Mouse (Mus musculus): Measurements from ENCODE around the gene Sntg2. TPM values are rescaled to one million over a fixed set of nuclear protein-coding genes. Genes with fewer than 3 reads are reported as not detected.

Sntg2 gene
- polyA plus RNA-seq, 1 experiment from 2014 or later = 2.0 TPM

- H3K9ac ChIP-seq = no peak overlapping the region
- ATAC-seq (ENCODE audit: insufficient number of reproducible peaks, insufficient read depth, low FRiP score, low TSS enrichment) = no peak
- WGBS = 81% methylated on average over 3 of the region's 3 CpGs
- H3K9me3 ChIP-seq = no peaks in the 10 kb centered on the region
- H3K4me3 ChIP-seq = no peak overlapping the region
- H3K4me1 ChIP-seq = no peaks in the 10 kb centered on the region
- H3K27me3 ChIP-seq = no peaks in the 10 kb centered on the region
- H3K27ac ChIP-seq = no peak overlapping the region
- H3K4me2 ChIP-seq (replicated peaks) = no peak overlapping the region
- H3K36me3 ChIP-seq = no peaks in the 10 kb centered on the region
These were observed 132.3 kb downstream of the Sntg2 start for GRCm38 (mm10) chr12:30240891-30241290.

- Histone ChIP-seq H3K4me2 (replicated peaks) (no peak overlapping the region), H3K9ac (no peak overlapping the region), H3K36me3 (no peaks in the 10 kb centered on the region), H3K27ac (no peak overlapping the region), H3K27me3 (no peaks in the 10 kb centered on the region), H3K9me3 (no peaks in the 10 kb centered on the region), H3K4me1 (no peaks in the 10 kb centered on the region), H3K4me3 (no peak overlapping the region)
- WGBS = 50% methylated on average over 2 of the region's 2 CpGs
- ATAC-seq (ENCODE audit: insufficient number of reproducible peaks, insufficient read depth, low FRiP score, low TSS enrichment) = no peak
These were observed 138.2 kb downstream of the Sntg2 start for GRCm38 (mm10) chr12:30234940-30235339.

GRCm38 (mm10) chr12:30228004-30228403 is 145.2 kb downstream of the Sntg2 start:
- H3K27me3 ChIP-seq = no peaks in the 10 kb centered on the region
- H3K36me3 ChIP-seq = no peaks in the 10 kb centered on the region
- H3K27ac ChIP-seq = no peak overlapping the region
- H3K9ac ChIP-seq = no peak overlapping the region
- no peak for ATAC-seq (ENCODE audit: insufficient number of reproducible peaks, insufficient read depth, low FRiP score, low TSS enrichment)
- H3K9me3 ChIP-seq = no peaks in the 10 kb centered on the region
- no peaks in the 10 kb centered on the region for H3K4me1 ChIP-seq
- H3K4me3 ChIP-seq = no peak overlapping the region
- H3K4me2 ChIP-seq (replicated peaks) = no peak overlapping the region
- 96% methylated on average over 4 of the region's 4 CpGs for WGBS

- H3K27me3 ChIP-seq = no peaks in the 10 kb centered on the region
- no peak for ATAC-seq (ENCODE audit: insufficient number of reproducible peaks, insufficient read depth, low FRiP score, low TSS enrichment)
- no peak overlapping the region for H3K4me3 ChIP-seq
- H3K27ac ChIP-seq = no peak overlapping the region
- no peaks in the 10 kb centered on the region for H3K36me3 ChIP-seq
- H3K9ac ChIP-seq = no peak overlapping the region
- no peak overlapping the region for H3K4me2 ChIP-seq (replicated peaks)
- WGBS = 87% methylated on average over 5 of the region's 5 CpGs
- no peaks in the 10 kb centered on the region for H3K4me1 ChIP-seq
- no peaks in the 10 kb centered on the region for H3K9me3 ChIP-seq
These were observed 146.9 kb downstream of the Sntg2 start for GRCm38 (mm10) chr12:30226247-30226646.

GRCm38 (mm10) chr12:30216762-30217441 is 156.3 kb downstream of the Sntg2 start:
- Histone ChIP-seq H3K4me2 (replicated peaks) (no peak overlapping the region), H3K4me3 (no peak overlapping the region), H3K4me1 (no peaks in the 10 kb centered on the region), H3K9ac (no peak overlapping the region), H3K27me3 (no peaks in the 10 kb centered on the region; the same call in 1 of the 2 replicates), H3K27ac (no peak overlapping the region), H3K36me3 (no peaks in the 10 kb centered on the region), H3K9me3 (no peaks in the 10 kb centered on the region)
- ATAC-seq (ENCODE audit: insufficient number of reproducible peaks, insufficient read depth, low FRiP score, low TSS enrichment) = no peak
- 91% methylated on average over 6 of the region's 6 CpGs for WGBS

GRCm38 (mm10) chr12:30214761-30215160 is 158.4 kb downstream of the Sntg2 start:
- Histone ChIP-seq H3K27ac (no peak overlapping the region), H3K27me3 (no peaks in the 10 kb centered on the region; the same call in 1 of the 2 replicates), H3K9ac (no peak overlapping the region), H3K9me3 (no peaks in the 10 kb centered on the region), H3K4me3 (no peak overlapping the region), H3K4me1 (no peaks in the 10 kb centered on the region), H3K36me3 (no peaks in the 10 kb centered on the region), H3K4me2 (replicated peaks) (no peak overlapping the region)
- 70% methylated on average over 2 of the region's 2 CpGs for WGBS
- no peak for ATAC-seq (ENCODE audit: insufficient number of reproducible peaks, insufficient read depth, low FRiP score, low TSS enrichment)

- Histone ChIP-seq H3K4me1 (no peaks in the 10 kb centered on the region), H3K27ac (no peak overlapping the region), H3K36me3 (no peaks in the 10 kb centered on the region), H3K4me3 (no peak overlapping the region), H3K4me2 (replicated peaks) (no peak overlapping the region), H3K9ac (no peak overlapping the region), H3K9me3 (no peaks in the 10 kb centered on the region), H3K27me3 (no peaks in the 10 kb centered on the region)
- ATAC-seq (ENCODE audit: insufficient number of reproducible peaks, insufficient read depth, low FRiP score, low TSS enrichment) = no peak
- WGBS = 80% methylated on average over 2 of the region's 2 CpGs
These were observed 162.8 kb downstream of the Sntg2 start for GRCm38 (mm10) chr12:30210388-30210787.

GRCm38 (mm10) chr12:30208527-30208926 is 164.6 kb downstream of the Sntg2 start:
- Histone ChIP-seq H3K36me3 (no peaks in the 10 kb centered on the region), H3K9me3 (no peaks in the 10 kb centered on the region), H3K27me3 (no peaks in the 10 kb centered on the region), H3K9ac (no peak overlapping the region), H3K27ac (no peak overlapping the region), H3K4me2 (replicated peaks) (no peak overlapping the region), H3K4me1 (no peaks in the 10 kb centered on the region), H3K4me3 (no peak overlapping the region)
- no peak for ATAC-seq (ENCODE audit: insufficient number of reproducible peaks, insufficient read depth, low FRiP score, low TSS enrichment)
- WGBS = 25% methylated on average over 2 of the region's 2 CpGs

GRCm38 (mm10) chr12:30208087-30208486 is 165.1 kb downstream of the Sntg2 start:
- no peak for ATAC-seq (ENCODE audit: insufficient number of reproducible peaks, insufficient read depth, low FRiP score, low TSS enrichment)
- 68% methylated on average over 5 of the region's 5 CpGs for WGBS
- no peaks in the 10 kb centered on the region for H3K36me3 ChIP-seq
- H3K9ac ChIP-seq = no peak overlapping the region
- H3K4me3 ChIP-seq = no peak overlapping the region
- H3K4me2 ChIP-seq (replicated peaks) = no peak overlapping the region
- H3K9me3 ChIP-seq = no peaks in the 10 kb centered on the region
- H3K27me3 ChIP-seq = no peaks in the 10 kb centered on the region
- H3K27ac ChIP-seq = no peak overlapping the region
- no peaks in the 10 kb centered on the region for H3K4me1 ChIP-seq

- Histone ChIP-seq H3K4me2 (replicated peaks) (no peak overlapping the region), H3K9ac (no peak overlapping the region), H3K4me3 (no peak overlapping the region), H3K27ac (no peak overlapping the region), H3K9me3 (no peaks in the 10 kb centered on the region), H3K4me1 (no peaks in the 10 kb centered on the region), H3K27me3 (no peaks in the 10 kb centered on the region), H3K36me3 (no peaks in the 10 kb centered on the region)
- 80% methylated on average over 4 of the region's 4 CpGs for WGBS
- ATAC-seq (ENCODE audit: insufficient number of reproducible peaks, insufficient read depth, low FRiP score, low TSS enrichment) = no peak
These were observed 168.7 kb downstream of the Sntg2 start for GRCm38 (mm10) chr12:30204457-30204856.

- H3K4me3 ChIP-seq = no peak overlapping the region
- H3K27ac ChIP-seq = no peak overlapping the region
- no peaks in the 10 kb centered on the region for H3K9me3 ChIP-seq
- no peak for ATAC-seq (ENCODE audit: insufficient number of reproducible peaks, insufficient read depth, low FRiP score, low TSS enrichment)
- H3K4me1 ChIP-seq = no peaks in the 10 kb centered on the region
- H3K36me3 ChIP-seq = no peaks in the 10 kb centered on the region
- no peaks in the 10 kb centered on the region for H3K27me3 ChIP-seq
- H3K9ac ChIP-seq = no peak overlapping the region
- no peak overlapping the region for H3K4me2 ChIP-seq (replicated peaks)
- WGBS = 88% methylated on average over 1 of the region's 1 CpGs
These were observed 170.4 kb downstream of the Sntg2 start for GRCm38 (mm10) chr12:30202763-30203162.

GRCm38 (mm10) chr12:30201031-30201430 is 172.1 kb downstream of the Sntg2 start:
- Histone ChIP-seq H3K36me3 (no peaks in the 10 kb centered on the region), H3K4me2 (replicated peaks) (no peak overlapping the region), H3K4me3 (no peak overlapping the region), H3K9me3 (no peaks in the 10 kb centered on the region), H3K9ac (no peak overlapping the region), H3K4me1 (no peaks in the 10 kb centered on the region), H3K27ac (no peak overlapping the region), H3K27me3 (no peaks in the 10 kb centered on the region)
- ATAC-seq (ENCODE audit: insufficient number of reproducible peaks, insufficient read depth, low FRiP score, low TSS enrichment) = no peak
- 88% methylated on average over 5 of the region's 5 CpGs for WGBS
